Mouse (Mus musculus) v-Abl transformed pro-B cells (cell line): ENCODE measurements around the gene Miip.
"Not testable (repeated sequence)": the region's sequence is repeated elsewhere in the genome, so short reads cannot be mapped to it uniquely, and the experiment has no call there.

Source experiments
- in situ Hi-C, 2 experiments: fragments of 400-800 bp; cut with MboI; formaldehyde crosslinking; loops; one replicate each; pipeline ENCODE4 v1.15.1; 2025; ENCODE audit not compliant: unreplicated experiment in 2 of 2

The Miip gene

GRCm38 (mm10) chr4:147875852-147876575 is 7.4 kb upstream of the Miip start:
- in situ Hi-C loops, result no loop called here

- in situ Hi-C loops, result loop anchor here in 1 of 2 experiments (5.0 kb wide), 1 partner anchor 33 kb away; the partner anchor contains the start of gene Mfn2
These were observed 622 bp upstream of the Miip start for GRCm38 (mm10) chr4:147869238-147869637.

- in situ Hi-C loops, result loop anchor here in 1 of 2 experiments (5.0 kb wide), 1 partner anchor 34 kb away; the partner anchor contains the start of gene Mfn2
These were observed 810 bp downstream of the Miip start for GRCm38 (mm10) chr4:147867563-147868449.

DNA sequence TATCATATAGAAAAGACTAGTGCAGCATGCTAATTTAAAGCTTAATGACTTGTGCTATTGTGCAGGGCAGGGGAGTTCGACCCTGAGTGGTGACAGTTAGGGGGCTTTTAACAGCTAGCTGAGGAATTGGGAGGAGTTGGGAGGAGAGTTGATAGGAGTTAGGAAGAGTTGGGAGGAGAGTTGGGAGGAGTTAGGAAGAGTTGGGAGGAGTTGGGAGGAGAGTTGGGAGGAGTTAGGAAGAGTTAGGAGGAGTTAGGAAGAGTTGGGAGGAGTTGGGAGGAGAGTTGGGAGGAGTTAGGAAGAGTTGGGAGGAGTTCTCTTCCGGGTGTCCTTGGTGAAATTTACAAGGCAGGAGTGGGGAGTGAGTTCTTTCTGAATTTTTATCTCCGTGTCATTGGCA is 1.8 kb downstream of the Miip start:
- in situ Hi-C loops, result loop anchor here in 1 of 2 experiments (5.0 kb wide), 1 partner anchor 36 kb away; the partner anchor contains the start of gene Mfn2

DNA sequence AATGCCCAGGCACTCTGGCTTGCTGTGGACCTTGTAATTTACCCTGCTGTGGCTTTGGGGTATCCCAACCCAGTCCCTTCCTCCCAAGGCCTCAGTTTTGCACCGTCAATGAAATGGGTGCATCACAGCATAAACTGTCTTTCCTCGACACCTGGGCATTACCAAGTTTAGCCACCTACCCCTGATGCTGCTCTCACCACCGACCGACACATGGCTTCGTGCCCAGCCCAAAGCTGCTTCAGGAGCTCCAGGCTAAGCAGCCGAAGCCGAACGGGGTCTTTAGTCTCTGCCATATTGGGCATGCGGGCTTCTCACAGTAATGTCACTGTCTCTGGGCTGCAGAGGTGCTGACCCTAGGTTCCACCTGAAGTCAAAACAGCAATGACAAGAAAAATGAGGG is 2.6 kb downstream of the Miip start:
- in situ Hi-C loops, result loop anchor here in 1 of 2 experiments (5.0 kb wide), 1 partner anchor 36 kb away; the partner anchor contains the start of gene Mfn2

DNA sequence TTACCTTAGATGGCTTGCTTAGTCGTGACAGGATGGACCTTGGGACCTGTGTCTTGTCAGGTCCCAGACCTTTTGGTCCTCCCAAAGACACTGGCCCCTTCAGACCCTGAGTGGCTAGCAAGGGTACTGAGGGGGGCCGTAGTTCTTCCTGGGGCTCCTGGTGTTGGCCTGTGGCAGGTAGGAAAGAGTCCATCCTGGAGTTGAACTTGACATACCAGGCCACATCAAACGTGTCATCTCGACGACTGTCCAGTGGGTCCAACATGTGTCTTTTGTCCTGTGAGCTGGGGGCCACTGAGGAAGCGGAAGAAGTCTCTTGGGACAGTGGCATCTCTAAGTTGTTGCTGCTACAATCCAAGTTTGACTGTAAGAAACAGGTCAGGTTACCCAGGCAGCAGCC is 3.0 kb downstream of the Miip start:
- in situ Hi-C loops, result loop anchor here in 1 of 2 experiments (5.0 kb wide), 1 partner anchor 37 kb away; the partner anchor contains the start of gene Mfn2

- in situ Hi-C loops, result no loop called here
These were observed 6.6 kb downstream of the Miip start for GRCm38 (mm10) chr4:147862051-147862450.

- in situ Hi-C loops, result loop anchor here in 1 of 2 experiments (10.0 kb wide), 1 partner anchor 46 kb away; the partner anchor contains the start of gene Zfp984
These were observed 17.8 kb downstream of the Miip start for GRCm38 (mm10) chr4:147850776-147851175.

- in situ Hi-C loops, result no loop called here
These were observed 20.0 kb downstream of the Miip start for GRCm38 (mm10) chr4:147848584-147848991.

GRCm38 (mm10) chr4:147847614-147848583 is 20.7 kb downstream of the Miip start, which contains the start of gene Zfp933:
Gene Zfp933, minus strand, starts transcription at chr4:147848366.
- in situ Hi-C loops, result no loop called here

DNA sequence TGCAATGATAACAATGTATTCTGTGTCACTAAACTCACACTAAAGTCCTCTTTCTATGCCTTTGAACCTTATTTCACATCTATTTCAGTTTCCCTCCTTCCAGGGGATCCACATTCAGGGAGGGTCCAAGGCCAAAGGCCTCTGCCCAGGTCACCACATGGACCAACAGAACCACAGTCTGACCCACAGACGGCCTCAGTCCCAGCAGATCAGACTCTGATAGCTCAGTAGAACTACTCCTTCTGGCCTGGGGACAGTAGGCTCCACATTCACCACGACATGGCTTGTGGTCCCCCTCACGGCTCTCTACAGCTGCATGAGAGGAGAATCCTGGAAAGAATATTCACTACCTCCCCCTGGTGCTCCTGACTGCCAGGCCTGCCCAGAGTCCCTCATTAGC is 25.7 kb downstream of the Miip start:
- in situ Hi-C loops, result no loop called here

DNA sequence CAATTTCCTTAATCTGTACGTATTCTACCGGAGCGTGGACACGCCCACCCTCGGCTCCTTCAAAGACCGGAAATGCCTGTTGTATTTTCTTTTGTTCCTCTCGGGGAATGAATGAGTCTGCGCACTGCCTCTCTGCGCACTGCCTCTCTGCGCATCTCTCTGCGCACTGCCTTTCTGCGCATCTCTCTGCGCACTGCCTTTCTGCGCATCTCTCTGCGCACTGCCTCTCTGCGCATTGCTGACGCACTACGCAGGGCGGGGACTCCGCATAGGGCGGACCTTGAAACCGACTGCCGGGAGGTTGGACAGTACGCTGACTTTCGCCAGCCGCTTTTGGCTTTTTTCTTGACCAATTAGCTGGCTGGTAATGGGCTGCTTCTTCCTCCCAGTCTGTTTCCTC is 29.3 kb downstream of the Miip start:
- in situ Hi-C loops, result not testable (repeated sequence)

DNA sequence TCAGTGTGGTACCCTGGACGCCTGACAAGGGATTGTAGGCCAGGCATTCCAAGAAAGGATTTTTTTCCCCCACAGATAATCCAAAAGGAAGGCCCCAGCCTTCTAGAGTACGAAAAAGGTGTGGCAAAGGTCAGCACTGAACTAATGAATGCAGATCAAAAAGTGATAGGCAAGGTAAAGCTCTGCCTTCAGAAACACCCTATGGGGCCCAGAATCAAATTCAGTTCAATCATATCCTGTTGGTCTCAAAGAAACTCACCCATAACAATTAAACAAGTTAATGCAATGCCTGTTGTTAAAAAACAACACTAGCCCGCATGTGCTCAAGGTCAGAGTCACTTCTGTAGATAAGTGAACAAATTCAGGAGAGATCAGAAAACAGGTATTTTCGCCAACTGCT is 44.2 kb downstream of the Miip start:
- in situ Hi-C loops, result no loop called here

DNA sequence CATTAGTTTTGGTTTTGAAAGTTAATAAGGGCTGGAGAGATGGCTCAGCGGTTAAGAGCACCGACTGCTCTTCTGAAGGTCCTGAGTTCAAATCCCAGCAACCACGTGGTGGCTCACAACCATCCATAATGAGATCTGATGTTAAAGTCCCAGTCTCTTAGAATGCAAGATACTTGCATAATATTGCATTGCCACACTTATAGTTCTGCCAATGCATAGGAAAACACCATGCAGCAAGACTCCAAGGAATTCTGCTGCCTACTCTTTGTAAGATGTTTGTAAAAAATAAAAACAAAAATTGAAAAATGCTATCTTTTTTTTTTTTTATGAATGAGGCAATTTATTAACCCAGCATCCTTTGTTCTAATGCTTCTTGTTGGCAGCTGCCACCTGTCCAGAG is 47.2 kb downstream of the Miip start:
- in situ Hi-C loops, result not testable (repeated sequence)

DNA sequence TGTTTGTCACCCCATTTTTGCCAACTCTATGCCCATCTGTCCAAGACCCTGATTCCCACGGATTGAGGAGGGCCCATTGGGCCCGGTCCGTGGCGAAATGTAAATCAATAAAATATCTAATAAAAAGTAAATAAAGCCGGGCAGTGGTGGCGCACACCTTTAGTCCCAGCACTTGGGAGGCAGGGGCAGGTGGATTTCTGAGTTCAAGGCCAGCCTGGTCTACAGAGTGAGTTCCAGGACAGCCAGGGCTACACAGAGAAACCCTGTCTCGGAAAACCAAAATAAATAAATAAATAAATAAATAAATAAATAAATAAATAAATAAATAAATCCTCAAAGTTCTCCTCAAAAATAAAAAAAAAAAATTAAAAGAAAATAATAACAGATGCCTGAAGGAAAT is 49.0 kb downstream of the Miip start:
- in situ Hi-C loops, result loop anchor here in 1 of 2 experiments (10.0 kb wide), 2 partner anchors 255 to 295 kb away; no protein-coding TSS in a partner anchor

DNA sequence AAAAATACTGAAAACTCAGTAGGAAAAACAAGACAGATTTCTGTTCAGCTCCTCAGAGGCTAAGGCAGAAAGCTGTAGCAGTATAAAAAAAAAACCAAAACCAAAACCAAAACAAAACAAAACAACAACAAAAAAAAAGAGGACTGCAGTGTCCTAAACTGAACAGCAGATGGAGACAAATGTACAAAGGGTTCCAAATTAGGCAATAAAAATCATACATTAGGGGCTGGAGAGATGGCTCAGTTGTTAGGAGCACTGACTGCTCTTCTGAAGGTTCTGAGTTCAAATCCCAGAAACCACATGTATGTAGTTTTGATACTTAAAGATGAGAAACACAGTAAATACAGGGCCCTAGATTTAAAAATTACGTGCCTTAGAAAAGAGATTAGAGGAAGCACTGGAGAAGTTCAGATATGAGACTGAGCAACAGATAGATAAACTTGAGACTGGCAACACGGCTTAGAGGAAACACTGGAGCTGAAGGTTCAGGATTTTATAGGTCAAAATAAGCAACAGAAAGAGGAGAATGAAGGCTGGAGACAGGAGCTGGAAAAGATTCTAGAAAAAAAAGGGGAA is 53.9 kb downstream of the Miip start:
- in situ Hi-C loops, result loop anchor here in 1 of 2 experiments (10.0 kb wide), 2 partner anchors 250 to 290 kb away; no protein-coding TSS in a partner anchor

- in situ Hi-C loops, result loop anchor here in 1 of 2 experiments (10.0 kb wide), 2 partner anchors 249 to 289 kb away; no protein-coding TSS in a partner anchor
These were observed 55.3 kb downstream of the Miip start for GRCm38 (mm10) chr4:147813249-147813765.
